Mouse (Mus musculus): Measurements from ENCODE around the gene Ap2s1.

Ap2s1 gene

GRCm38 (mm10) chr7:16793010-16793725 lies 55.0 kb downstream of the Ap2s1 start:
- DNase-seq (ENCODE audit: extremely low spot score, low read depth, low spot score), result no peak

GRCm38 (mm10) chr7:16794886-16795285 lies 56.7 kb downstream of the Ap2s1 start:
- no peak for DNase-seq (ENCODE audit: extremely low spot score, low read depth, low spot score)
